Mouse (Mus musculus) macrophage (primary cell): Measurements from ENCODE around the gene Cldn5. TPM values are rescaled to one million over a fixed set of nuclear protein-coding genes. Genes with fewer than 3 reads are reported as not detected.

Experiments
- H3K27ac ChIP-seq: fragments of 350-480 bp; formaldehyde crosslinking; 2 replicates; pipeline ENCODE4 v1.9.0; 2021
- H3K36me3 ChIP-seq: fragments of 350-480 bp; formaldehyde crosslinking; 2 replicates; pipeline ENCODE4 v1.9.0; 2021; ENCODE audit errors: inconsistent target
- H3K4me3 ChIP-seq: fragments of 350-480 bp; formaldehyde crosslinking; 2 replicates; pipeline ENCODE4 v1.9.0; 2021; ENCODE audit errors: inconsistent target
- H3K79me2 ChIP-seq: fragments of 350-480 bp; formaldehyde crosslinking; 2 replicates; pipeline ENCODE4 v1.9.0; 2021; ENCODE audit errors: inconsistent target
- WGBS: methylation state at CpG from one replicate; pipeline ENCODE4 v1.1.7; 2026; ENCODE audit warnings: inconsistent platforms; ENCODE audit not compliant: missing documents; 5-methylcytosine and 5-hydroxymethylcytosine counted together
- polyA plus RNA-seq: library from polyadenylated mRNA; stranded (reverse); fragments of 250-400 nt; gene quantifications from 3 replicates; pipeline ENCODE4 v1.2.4, GENCODE M21; 2018; ENCODE audit warnings: inconsistent platforms

Gene Cldn5
- polyA plus RNA-seq, 1 experiment from 2014 or later, result not detected

- 68% methylated on average over 18 of the region's 18 CpGs for WGBS
- H3K27ac ChIP-seq, result no peak overlapping the region
- H3K79me2 ChIP-seq, result no peaks in the 10 kb centered on the region
- H3K4me3 ChIP-seq, result no peak overlapping the region
- no peaks in the 10 kb centered on the region for H3K36me3 ChIP-seq
Measured at GRCm38 (mm10) chr16:18775621-18776555, 759 bp upstream of the Cldn5 start.

GRCm38 (mm10) chr16:18777101-18778080 lies 744 bp downstream of the Cldn5 start:
- Histone ChIP-seq H3K79me2 (no peaks in the 10 kb centered on the region), H3K4me3 (no peak overlapping the region), H3K27ac (no peak overlapping the region), H3K36me3 (no peaks in the 10 kb centered on the region)
- WGBS, result 9% methylated on average over 80 of the region's 80 CpGs

- Histone ChIP-seq H3K4me3 (no peak overlapping the region), H3K36me3 (no peaks in the 10 kb centered on the region), H3K27ac (no peak overlapping the region), H3K79me2 (no peaks in the 10 kb centered on the region)
- WGBS, result 85% methylated on average over 2 of the region's 2 CpGs
Measured at GRCm38 (mm10) chr16:18778461-18778860, 1.8 kb downstream of the Cldn5 start.

- 96% methylated on average over 10 of the region's 10 CpGs for WGBS
- H3K27ac ChIP-seq, result no peak overlapping the region
Measured at GRCm38 (mm10) chr16:18781810-18782209, 5.2 kb downstream of the Cldn5 start.

GRCm38 (mm10) chr16:18785025-18785424 lies 8.4 kb downstream of the Cldn5 start:
- 98% methylated on average over 7 of the region's 7 CpGs for WGBS
- no peak overlapping the region for H3K4me3 ChIP-seq
- no peaks in the 10 kb centered on the region; the same call in 1 of the 2 replicates for H3K36me3 ChIP-seq
- H3K79me2 ChIP-seq, result no peaks in the 10 kb centered on the region
- H3K27ac ChIP-seq, result no peak overlapping the region

More at GRCm38 (mm10) chr16:18781810-18782209, 5.2 kb downstream of the Cldn5 start:
- H3K36me3 ChIP-seq, result no peaks in the 10 kb centered on the region; the same call in 1 of the 2 replicates
- no peak overlapping the region for H3K4me3 ChIP-seq
- H3K79me2 ChIP-seq, result no peaks in the 10 kb centered on the region

- Histone ChIP-seq H3K27ac (no peak overlapping the region), H3K36me3 (no peaks in the 10 kb centered on the region; the same call in 1 of the 2 replicates), H3K4me3 (no peak overlapping the region), H3K79me2 (no peaks in the 10 kb centered on the region)
- 100% methylated on average over 1 of the region's 1 CpGs for WGBS
Measured at GRCm38 (mm10) chr16:18785485-18785884, 8.8 kb downstream of the Cldn5 start.

GRCm38 (mm10) chr16:18786652-18787051 lies 10.0 kb downstream of the Cldn5 start:
- Histone ChIP-seq H3K27ac (no peak overlapping the region), H3K4me3 (no peak overlapping the region), H3K79me2 (no peaks in the 10 kb centered on the region), H3K36me3 (no peaks in the 10 kb centered on the region; the same call in 1 of the 2 replicates)
- WGBS, result 95% methylated on average over 10 of the region's 10 CpGs

GRCm38 (mm10) chr16:18788627-18789406 lies 12.2 kb downstream of the Cldn5 start:
- H3K4me3 ChIP-seq, result no peak overlapping the region
- no peak overlapping the region for H3K27ac ChIP-seq
- H3K79me2 ChIP-seq, result no peaks in the 10 kb centered on the region

GRCm38 (mm10) chr16:18795223-18795899 lies 18.7 kb downstream of the Cldn5 start:
- H3K79me2 ChIP-seq, result no peaks in the 10 kb centered on the region
- WGBS, result 94% methylated on average over 11 of the region's 11 CpGs
- no peak overlapping the region for H3K27ac ChIP-seq
- H3K36me3 ChIP-seq, result no peaks in the 10 kb centered on the region
- no peak overlapping the region for H3K4me3 ChIP-seq

More at GRCm38 (mm10) chr16:18788627-18789406, 12.2 kb downstream of the Cldn5 start:
- WGBS, result 67% methylated on average over 9 of the region's 10 CpGs
- H3K36me3 ChIP-seq, result no peaks in the 10 kb centered on the region; the same call in 1 of the 2 replicates

GRCm38 (mm10) chr16:18796645-18797044 lies 20.0 kb downstream of the Cldn5 start:
- WGBS, result 91% methylated on average over 7 of the region's 7 CpGs
- Histone ChIP-seq H3K36me3 (no peaks in the 10 kb centered on the region), H3K79me2 (no peaks in the 10 kb centered on the region), H3K27ac (no peak overlapping the region), H3K4me3 (no peak overlapping the region)

- Histone ChIP-seq H3K79me2 (no peaks in the 10 kb centered on the region), H3K4me3 (no peak overlapping the region), H3K36me3 (no peaks in the 10 kb centered on the region), H3K27ac (no peak overlapping the region)
- WGBS, result 93% methylated on average over 5 of the region's 5 CpGs
Measured at GRCm38 (mm10) chr16:18798151-18798550, 21.5 kb downstream of the Cldn5 start.

- H3K36me3 ChIP-seq, result no peaks in the 10 kb centered on the region
- WGBS, result 77% methylated on average over 2 of the region's 2 CpGs
- no peak overlapping the region for H3K4me3 ChIP-seq
- H3K27ac ChIP-seq, result no peak overlapping the region
- no peaks in the 10 kb centered on the region for H3K79me2 ChIP-seq
Measured at GRCm38 (mm10) chr16:18798841-18799240, 22.2 kb downstream of the Cldn5 start.

GRCm38 (mm10) chr16:18805746-18806145 lies 29.1 kb downstream of the Cldn5 start:
- no peak overlapping the region for H3K27ac ChIP-seq
- no peaks in the 10 kb centered on the region for H3K36me3 ChIP-seq
- H3K79me2 ChIP-seq, result peaks cover 5% of the 10 kb centered on the region
- no peak overlapping the region for H3K4me3 ChIP-seq
- 96% methylated on average over 2 of the region's 2 CpGs for WGBS
